Mouse (Mus musculus): ENCODE results near the gene Arrdc2.
"Not testable (repeated sequence)": the region's sequence is repeated elsewhere in the genome, so short reads cannot be mapped to it uniquely, and the experiment has no call there.

Gene Arrdc2

DNA sequence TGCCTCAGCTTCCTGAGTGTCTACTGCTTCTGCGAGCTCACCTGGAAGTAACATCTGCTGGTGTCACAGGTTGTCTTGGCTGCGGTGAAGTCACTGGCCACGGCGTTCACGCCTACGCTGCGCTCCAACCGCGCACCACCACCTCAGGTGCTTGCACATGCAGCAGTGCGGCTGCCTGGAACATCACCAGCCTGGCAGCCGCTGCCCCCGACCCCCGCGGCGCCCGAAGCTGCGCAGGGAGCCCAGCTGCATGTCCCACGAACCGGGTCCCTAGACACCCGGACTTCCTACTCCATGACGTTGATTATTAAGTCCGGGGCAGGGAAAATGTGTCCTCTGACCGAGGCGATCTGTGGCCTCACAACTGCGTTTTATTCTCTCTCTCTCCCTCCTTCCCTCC lies 3.0 kb upstream of the Arrdc2 start:
- in situ Hi-C loops (cut with MboI, MseI) = no loop called here

DNA sequence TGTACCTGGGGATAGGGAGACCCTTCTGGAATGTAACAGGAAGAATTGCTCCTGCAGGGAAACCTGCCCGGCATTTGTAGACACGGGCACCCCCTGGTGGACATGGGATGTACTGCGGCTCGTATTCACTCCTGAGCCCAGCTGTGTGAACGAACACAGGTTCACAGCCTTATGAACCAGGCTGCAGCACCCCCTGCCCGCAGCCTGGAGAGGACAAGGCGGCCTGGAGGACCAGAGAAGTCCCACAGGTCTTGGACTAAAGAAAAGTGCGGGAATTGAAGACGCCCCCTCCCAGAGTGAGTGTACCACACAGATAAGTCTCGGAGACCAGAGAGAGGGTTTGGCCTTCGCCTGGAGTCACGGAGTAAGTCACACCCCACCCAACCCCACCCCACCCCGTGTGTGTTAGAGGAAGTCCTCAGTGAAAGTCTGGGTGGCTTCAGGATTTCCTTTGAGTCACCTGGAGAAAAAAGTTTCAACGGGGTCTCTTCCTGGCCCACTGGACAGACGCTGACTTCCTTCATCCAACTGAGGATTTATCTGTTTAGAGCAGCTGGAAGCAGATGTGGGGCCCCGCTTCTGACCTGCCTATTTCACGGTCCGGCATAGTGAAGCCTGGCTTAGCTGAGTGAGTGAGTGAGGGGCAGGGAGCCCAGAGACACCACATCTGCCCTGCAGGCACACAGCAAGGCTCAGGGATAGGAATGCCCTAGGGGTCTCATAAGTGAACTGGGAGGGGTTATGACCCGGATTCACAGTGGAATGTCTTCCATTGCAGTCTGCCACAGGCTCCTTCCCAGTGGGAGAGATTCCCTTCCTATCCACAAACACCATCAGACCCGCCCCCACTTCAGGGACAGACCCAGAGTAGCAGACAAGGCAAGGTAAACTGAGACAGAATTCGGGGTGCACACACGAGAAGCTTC lies 1.9 kb upstream of the Arrdc2 start:
- in situ Hi-C loops (cut with MboI, MseI) = no loop called here

DNA sequence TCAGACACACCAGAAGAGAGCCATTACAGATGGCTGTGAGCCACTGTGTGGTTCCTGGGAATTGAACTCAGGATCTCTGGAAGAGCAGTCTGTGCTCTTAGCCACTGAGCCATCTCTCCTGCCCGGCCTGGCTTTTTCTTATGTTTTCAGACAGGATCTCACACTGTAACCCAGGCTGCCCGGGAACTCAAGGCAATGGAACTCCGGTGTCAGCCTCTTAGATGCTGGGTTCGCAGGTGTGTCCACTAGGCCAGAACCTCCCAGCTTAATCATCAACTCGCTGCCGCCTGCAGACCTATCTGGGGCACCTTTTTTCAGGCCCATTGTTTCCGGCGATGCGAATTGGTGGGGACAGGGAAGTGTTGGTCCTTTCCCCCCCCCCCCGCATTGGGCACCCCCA lies 1.1 kb upstream of the Arrdc2 start:
- in situ Hi-C loops (cut with MboI, MseI) = no loop called here

DNA sequence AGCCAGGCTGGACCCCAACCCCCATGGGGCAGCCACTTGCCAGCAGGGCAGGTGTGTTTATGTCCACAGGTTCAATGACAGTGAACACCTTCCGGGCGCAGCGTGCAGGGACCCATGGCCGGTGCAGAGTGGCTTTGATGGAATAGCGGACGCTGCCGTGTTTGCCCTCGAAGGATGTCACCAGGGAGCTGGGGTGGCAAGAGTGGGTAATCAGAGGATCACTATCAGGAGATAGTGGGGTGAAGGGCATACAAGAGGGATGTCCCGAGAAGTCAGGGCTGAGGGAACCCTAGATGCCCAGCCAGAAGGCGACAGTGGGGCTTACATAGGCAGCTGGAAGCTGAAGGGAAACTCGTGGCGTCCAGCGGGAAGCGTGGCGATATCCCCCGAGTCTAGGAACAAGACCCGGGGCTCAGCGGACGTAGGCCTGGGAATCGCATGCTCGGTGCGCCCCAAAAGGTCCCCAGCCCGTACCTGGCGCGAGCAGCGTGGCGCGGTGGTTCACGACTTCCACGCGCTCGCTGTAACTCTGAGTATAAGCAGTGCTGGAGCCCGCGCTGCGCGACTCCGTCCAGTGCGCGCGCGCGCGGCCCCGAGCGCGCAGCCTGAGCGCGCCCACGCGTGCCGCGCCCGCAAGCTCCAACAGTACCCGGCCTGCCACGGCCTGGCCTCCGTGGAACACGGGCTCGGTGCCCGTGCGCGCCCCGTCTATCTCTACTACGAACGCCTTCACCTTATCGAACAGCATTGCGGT lies 689 bp downstream of the Arrdc2 start:
- in situ Hi-C loops (cut with MboI, MseI) = loop anchor here (10.0 kb wide), 1 partner anchor 64 kb away; the partner anchor contains the start of gene Pik3r2

DNA sequence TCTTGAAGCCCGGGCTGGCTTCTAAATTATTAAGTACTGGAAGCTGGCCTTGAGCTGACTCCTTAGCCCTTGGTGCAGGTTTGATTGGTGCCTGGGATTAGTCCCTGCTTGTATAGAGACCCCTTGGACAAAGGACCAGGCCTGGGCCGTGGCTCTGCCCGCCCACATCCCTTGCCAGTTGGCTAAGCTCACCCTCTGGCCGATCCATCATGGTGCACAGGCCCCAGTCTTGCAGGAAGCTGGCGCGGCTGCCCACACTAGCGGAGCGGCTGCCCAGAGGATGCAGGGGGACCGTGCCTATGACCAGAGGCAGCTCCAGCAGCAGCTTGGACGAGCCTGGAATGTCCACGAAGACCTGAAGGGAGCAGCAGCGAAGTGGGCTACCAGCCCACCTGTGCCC lies 2.9 kb downstream of the Arrdc2 start:
- in situ Hi-C loops (cut with MboI, MseI) = loop anchor here (10.0 kb wide), 1 partner anchor 62 kb away; the partner anchor contains the start of gene Pik3r2

DNA sequence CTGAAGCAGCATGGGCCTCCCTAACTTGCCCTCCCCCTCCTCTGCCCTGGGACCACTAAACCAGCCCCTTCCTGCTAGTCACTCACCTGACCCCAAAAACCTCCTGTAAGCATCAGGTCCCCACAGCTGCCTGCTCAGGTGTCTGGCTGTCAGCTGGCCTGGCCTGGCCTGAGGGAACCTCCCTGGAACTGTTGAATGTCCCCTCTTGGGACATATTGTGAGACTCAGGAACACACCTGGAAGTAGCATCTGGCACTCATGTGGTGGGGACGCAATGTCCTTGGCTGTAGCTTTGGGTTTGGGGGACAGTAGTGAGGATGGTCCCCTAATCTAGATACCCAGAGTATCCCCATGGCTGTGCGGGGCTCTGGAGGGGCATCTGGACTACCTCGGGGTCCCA lies 5.4 kb downstream of the Arrdc2 start:
- in situ Hi-C loops (cut with MboI, MseI) = loop anchor here (10.0 kb wide), 1 partner anchor 59 kb away; the partner anchor contains the start of gene Pik3r2

DNA sequence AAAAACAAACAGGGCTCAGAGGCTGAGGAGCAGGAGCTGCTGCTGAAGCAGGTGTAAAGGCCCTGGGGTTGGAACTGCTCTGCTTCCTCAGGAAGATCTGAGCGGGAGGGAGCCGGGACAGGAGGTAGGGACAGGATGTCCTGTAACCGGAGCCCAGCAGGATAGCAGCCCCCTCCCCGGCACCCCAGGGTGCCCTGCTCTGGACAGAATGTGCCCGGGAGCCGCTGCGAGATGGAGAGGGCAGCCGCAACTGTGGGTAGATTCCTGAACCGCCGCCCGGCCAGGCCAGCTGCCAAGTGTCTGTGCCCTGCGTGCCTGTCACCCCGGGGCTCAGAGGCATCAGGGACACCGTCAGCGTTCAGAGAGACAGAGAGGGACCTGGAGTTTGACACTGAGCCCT lies 6.0 kb downstream of the Arrdc2 start:
- in situ Hi-C loops (cut with MboI, MseI) = loop anchor here (10.0 kb wide), 1 partner anchor 59 kb away; the partner anchor contains the start of gene Pik3r2

DNA sequence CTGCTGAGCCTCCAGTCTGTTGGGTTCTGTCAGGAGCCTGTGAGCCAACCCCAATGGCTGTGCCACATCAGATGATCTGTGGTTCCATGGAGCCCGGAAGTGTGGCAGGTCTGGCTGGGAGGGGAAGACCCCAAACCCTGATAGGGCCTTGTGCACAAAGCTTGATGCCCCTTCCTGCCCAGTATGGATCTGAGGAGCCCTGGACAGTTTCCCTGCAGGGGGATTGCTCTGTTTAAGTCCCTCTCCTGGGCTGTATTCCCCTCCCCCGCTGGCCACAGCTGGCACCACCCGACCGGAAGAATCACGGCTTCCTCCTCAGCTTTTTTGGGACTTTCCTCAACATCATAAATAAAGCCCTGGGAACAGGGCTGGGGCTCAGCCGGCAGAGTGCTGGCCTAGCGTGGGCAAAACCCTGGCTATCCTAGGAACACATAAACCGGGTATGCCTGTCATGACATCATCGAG lies 6.5 kb downstream of the Arrdc2 start:
- in situ Hi-C loops (cut with MboI, MseI) = loop anchor here (10.0 kb wide), 1 partner anchor 58 kb away; the partner anchor contains the start of gene Pik3r2

DNA sequence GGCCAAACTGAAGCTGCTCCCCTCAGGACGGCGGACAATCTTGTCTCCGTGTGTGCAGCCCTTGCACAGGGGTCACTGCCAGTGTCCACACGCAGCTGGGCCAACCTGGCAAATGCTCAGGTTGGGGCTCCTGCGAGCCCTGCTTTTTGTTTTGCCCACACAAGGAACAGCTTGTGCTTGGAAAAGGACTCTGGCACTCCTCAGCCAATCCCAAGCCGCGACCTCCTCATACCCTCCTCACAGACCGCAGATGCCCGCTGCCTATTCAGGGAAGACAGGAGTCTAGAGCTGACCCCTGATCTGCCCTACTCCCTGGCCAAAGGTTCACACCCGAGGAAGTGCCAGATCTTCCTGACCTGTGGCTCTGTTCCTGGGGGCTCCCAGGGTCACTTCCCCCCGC lies 7.1 kb downstream of the Arrdc2 start:
- in situ Hi-C loops (cut with MboI, MseI) = loop anchor here (10.0 kb wide), 1 partner anchor 58 kb away; the partner anchor contains the start of gene Pik3r2

DNA sequence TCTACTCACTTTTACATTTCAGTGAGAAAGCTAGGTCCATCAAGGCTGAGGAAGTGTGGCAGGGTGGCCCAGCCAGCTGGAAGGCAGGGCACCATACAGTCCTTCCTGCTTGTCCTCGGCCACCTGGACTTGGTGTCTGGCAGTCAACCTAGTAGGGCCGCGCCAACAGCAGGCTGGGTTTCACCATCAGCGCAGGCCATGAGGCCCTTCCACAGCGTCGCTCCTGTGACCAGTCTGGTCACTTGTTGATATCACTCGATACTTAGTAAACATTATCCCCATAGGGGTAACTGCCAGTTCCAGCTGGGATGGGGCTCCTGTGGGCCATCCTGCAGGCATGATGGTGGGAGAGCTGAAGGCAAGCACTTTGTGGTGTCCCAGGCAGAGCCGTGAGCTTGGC lies 8.0 kb downstream of the Arrdc2 start:
- in situ Hi-C loops (cut with MboI, MseI) = loop anchor here (10.0 kb wide), 1 partner anchor 57 kb away; the partner anchor contains the start of gene Pik3r2

DNA sequence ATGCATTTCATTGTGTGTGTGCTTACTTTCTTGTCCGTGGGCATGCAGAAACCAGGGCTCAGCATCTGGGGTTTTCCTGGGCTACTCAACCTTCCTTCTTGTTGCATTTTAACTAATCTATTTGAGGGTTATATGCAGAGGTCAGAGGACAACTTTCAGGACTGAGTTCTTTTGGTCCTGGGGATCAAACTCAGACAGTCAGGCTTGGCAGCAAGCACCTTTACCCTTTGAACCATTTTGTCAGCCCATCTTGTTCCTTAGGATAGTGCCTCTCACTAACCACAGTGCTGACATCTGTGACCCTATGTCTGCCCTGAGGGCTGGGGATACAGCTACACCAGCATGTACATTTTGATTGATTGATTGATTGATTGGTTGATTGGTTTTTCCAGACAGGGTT lies 11.7 kb downstream of the Arrdc2 start:
- in situ Hi-C loops (cut with MboI, MseI) = no loop called here

DNA sequence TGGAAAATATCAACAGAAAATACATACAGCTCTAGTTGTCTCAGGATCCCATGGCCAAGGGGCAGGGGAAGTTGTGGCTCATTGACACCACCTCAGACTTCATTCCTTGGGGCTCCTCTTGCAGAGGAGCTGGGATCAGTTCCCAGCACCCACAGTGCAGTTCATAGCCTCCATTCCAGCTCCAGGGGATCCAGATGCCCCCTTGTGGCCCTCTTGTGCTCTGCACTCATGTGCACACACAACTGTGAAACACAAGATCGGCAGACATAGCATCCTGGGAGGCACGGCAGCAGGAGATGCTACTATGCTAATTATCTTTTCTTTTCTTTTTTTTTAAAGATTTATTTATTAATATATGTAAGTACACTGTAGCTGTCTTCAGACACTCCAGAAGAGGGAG lies 12.5 kb downstream of the Arrdc2 start:
- in situ Hi-C loops (cut with MboI, MseI) = no loop called here

DNA sequence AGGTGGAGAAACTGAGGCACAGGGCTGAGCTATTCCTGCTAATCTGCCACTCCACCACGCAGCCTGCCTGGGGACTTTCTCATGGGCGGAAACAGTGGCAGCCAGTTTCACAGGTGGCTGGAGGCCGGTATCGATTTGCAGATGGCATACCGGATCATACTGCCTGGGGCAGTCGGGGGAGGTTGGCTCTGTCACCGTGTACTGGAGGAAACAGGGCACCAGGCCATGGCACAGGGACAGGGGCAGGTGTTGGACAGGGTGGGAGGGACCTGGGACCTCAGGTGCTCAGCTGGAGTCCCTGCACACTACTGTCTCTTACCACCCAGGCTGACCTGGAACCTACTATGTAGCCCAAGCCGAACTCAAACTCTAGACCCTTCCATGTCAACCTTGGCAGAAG lies 13.7 kb downstream of the Arrdc2 start:
- in situ Hi-C loops (cut with MboI, MseI) = no loop called here

DNA sequence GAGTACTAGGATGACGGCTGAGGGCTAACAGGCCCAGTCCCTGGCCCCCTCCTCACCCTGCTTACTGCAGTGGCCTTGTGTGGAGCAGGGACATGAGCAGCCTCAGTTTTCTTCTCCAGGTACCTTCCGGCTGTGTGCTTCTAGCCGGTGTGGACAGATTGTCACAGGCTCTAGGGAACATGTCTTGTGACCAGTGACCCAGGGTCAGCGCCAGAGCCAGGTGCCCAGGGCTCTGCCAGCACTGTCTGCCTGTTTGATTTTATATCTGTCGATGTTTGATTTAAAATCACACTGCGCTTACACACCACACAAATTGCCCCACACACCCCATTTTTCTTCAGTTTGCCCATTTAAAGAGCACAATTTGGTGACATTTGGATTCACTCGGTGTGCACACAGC lies 15.7 kb downstream of the Arrdc2 start:
- in situ Hi-C loops (cut with MboI, MseI) = no loop called here

DNA sequence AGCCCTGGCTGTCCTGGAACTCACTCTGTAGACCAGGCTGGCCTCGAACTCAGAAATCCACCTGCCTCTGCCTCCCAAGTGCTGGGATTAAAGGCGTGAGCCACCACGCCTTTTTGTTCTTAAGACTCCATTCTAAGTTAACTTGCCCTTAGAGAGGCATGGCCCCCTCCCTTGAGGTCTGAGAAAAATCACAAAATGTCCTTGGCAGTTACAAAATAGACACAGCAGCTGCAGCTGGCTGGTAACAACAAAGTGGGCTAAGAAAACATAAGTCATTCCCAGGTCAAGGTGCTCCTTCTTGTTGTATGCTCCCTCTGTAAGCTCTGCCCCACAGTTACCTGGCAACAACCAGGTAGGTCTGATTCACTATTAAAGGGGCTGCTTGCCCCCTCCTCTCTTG lies 16.9 kb downstream of the Arrdc2 start:
- in situ Hi-C loops (cut with MboI, MseI) = not testable (repeated sequence)

DNA sequence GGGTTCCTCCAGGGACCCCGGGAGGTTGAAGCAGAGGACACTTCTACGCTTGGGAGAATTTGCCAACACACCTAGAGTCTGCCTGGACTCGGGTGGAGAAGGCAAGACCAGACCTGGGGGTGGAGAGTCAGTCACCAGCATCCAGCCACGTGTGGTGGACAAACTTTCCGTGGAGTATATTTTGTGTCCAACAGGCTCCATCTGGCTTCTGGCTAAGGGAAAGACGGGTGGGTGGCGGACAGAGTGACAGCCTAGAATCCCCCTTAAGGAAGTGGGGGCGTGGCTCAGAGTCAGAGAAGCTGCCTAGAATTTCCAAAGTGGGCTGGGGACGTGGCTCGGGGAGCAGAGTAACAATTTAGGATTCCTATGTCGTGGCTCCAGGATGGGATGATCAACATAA lies 17.5 kb downstream of the Arrdc2 start:
- in situ Hi-C loops (cut with MboI, MseI) = no loop called here

DNA sequence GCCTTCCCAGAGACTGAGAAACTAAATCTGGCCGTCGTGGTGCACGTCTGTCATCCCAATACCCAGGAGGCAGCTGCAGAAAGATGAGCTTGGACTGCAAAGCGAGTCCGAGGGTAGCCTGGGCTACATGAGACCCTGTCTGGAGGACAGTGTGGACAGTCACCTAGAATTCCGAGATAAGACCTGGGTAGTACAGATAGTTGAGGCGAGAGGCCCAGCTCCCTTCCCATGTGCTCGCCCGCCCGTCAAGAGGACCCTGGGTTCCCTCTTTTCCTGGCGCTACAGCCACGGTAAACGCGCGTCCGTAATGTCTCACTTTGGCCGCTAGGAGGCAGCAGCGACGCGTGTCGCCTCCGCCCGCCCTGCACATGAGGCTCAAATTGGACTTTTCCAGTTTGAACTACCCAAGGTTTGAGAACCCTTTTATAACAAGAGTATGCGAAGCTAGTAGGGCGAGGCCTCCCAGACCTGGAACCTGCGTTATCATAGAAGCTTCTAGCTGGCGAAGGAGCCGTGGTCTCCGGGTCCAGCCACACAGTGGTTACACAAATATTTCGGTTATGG lies 18.0 kb downstream of the Arrdc2 start:
- in situ Hi-C loops (cut with MboI, MseI) = no loop called here

DNA sequence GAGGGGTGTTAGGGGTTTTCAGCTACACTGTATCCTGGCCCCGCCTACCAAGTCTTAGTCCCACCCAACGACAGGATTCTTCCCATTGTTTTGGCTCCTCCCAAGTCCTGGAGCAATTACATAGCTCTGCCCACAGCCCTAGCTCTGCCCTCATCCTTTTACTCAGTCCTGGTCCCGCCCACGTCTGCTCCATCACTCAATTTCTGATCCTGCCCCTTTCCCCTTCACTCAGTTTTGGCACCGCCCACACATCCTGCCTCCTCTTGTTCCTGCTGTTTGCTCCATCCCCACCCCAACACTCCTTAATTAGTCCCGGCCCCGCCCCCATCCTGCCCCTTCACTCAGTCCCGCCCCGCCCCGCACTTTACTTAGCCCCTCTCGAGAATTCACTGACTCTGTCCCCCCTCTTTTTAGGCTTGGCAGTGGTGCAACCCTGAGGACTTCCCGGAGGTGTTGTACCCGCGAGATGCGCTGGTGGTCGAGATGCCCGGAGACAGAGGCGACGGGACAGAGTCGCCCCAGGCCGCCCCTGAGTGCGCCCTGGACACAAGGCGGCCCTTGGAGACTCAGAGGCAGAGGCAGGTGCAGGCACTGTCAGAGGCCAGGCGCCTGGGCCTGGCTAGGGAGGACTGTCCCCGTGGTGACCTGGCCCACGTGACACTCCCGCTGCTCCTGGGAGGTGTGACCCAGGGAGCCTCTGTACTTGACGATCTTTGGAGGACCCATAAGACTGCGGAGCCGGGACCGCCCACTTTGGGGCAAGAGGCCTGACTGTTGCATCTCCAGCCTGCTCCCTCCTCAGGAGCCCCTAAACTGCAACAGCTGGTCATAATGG lies 19.2 kb downstream of the Arrdc2 start:
- in situ Hi-C loops (cut with MboI, MseI) = no loop called here

DNA sequence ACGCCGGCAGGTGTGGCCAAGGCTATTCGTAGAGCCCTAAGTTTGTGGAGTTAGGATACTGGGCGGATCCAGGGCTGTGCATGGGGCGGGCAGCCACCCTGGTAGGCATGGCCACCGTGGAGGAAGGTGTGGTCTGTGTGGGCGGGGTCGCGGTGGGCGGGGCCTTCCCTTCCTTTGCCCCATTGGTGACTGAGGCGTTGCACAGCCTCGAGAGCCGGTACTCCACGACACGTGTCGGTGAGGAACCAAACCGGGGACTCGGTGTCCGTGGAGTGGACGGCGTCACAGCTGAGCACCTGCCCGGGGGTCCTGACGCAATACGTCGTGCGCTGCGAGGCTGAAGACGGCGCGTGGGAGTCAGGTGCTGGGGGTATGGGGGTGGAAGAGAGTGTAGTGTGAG lies 22.8 kb downstream of the Arrdc2 start:
- in situ Hi-C loops (cut with MboI, MseI) = no loop called here

DNA sequence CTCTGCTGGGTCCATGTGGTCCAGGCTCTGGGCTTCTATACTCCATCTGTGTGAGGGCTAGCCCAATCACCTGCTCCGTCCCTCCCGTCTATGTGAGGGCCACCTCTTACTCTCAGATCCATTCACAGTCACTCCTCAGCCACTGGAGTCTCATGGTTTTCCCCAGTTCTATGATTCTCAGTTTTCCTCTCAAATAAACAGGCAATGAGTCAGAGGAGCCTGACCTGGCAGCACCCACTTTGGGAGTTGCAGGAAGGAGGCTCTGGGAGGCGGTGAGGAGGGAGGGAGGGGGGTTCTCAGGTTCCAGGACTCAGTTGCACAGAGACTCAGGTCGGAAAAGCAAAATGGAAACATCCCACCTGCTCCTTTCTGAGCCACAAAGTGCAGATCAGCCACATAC lies 26.6 kb downstream of the Arrdc2 start:
- in situ Hi-C loops (cut with MboI, MseI) = loop anchor here (5.0 kb wide), 1 partner anchor 49 kb away; the partner anchor contains the start of gene Kcnn1

DNA sequence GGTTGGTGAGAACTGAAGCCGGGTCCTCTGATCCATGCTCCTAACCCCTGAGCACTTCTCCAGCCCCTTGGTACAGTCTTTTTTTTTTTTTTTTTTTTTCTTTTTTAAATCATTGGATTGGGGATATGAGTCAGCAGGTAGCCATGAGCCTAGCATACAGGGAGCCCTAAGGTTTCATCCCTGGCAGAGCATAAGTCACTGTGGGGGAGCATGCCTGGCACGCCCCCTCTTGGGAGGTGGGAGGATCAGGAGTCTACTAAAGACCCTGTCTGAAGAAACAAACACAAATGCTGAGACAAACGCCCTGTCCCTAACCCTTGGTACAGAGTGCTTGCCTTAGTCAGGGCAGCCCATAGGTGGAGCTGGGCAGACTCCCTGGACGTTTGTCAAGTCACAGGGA lies 27.5 kb downstream of the Arrdc2 start:
- in situ Hi-C loops (cut with MboI, MseI) = loop anchor here (5.0 kb wide), 1 partner anchor 50 kb away; the partner anchor contains the start of gene Kcnn1
